Mouse (Mus musculus) frontal cortex, adult (tissue): Measurements from ENCODE around the gene Tnni1.
A peak's percentile ranks its signal among the peaks of the same experiment; 100 is the strongest.

Experiments used
- ATAC-seq: cut with Nextera tagmentation; 2 replicates; pipeline ENCODE4 v1.9.2; 2017; ENCODE audit warnings: mild to moderate bottlenecking, moderate library complexity, mixed read lengths; ENCODE audit not compliant: low TSS enrichment

The Tnni1 gene

DNA sequence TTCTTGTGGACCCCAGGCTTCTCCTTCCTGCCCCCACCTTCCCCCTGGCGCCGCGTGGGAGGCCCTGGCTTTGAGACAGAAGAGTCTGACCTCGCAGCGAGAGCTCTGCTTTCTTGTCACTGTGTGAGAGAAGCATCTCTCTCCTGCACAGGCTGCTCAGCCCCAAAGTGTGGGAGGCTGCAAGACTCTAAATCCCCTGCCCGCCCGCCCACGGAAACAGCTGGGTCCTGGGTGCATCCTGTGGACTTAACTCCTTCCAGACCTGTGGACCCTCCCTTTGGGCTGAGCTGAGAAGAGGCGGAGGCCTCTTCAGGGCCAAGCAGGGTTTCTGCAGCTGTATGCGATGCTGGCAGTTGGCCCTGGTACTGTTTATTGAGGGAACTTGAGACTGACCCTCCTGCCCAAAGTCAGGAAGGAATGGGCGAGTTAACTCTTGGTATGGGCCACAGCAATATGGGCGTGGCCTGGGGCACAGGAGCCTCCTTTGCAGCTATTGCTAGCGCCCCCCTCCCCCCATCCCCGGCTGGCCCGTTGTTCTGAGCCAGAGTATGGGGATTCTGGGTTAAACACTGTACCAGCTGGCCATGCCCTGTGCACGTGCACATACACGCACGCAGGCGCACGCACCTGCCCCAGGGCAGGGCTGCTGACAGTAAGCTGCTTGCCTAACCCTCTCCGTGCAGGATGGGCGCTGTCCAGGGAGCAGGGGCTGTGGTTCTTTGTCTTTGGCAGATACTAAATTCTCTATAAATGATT lies at the start of gene Tnni1:
Gene Tnni1, plus strand, starts transcription at position 655 of the 756 bp plus-strand sequence.
- ATAC-seq = peak; percentile 58; the same call in 1 of the 2 replicates

DNA sequence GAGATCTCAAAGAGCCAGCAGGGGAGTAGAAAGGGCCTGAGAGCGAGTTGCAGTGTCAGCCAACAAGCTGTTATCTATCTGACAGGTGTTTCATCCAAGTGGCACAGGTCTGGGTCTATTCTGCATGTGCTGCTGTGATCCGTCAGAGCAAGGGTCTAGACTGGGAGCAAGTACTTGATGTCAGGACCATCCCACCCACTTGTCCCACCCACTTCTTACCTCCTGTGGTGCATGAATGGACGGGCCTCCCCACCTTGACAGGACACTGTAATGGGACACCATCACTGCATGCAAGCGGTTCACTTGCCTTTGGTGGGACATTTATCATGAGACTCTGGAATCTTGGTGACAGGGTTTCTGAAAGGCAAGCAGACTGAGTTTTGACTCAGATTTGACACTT lies 49.4 kb upstream of the Tnni1 start:
- no peak for ATAC-seq

DNA sequence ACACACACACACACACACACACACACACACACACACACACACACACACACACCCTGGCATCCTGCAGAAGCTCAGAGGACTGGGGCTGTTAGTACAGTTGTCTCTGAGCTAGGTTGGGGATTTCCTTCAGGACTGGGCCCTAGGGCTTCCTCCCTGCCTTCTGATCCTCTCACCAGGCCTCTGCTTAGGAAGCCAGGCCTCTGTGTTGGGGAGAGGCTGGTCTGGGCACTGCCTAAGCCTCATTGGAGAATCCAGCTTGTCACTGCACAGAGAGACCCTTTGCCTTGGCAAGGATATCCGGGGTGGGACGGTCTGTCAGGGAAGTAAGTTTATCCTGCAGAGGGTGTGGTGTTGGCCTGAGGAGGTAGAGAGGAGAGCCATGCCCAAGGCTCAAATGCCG lies 48.9 kb upstream of the Tnni1 start:
- ATAC-seq = no peak

DNA sequence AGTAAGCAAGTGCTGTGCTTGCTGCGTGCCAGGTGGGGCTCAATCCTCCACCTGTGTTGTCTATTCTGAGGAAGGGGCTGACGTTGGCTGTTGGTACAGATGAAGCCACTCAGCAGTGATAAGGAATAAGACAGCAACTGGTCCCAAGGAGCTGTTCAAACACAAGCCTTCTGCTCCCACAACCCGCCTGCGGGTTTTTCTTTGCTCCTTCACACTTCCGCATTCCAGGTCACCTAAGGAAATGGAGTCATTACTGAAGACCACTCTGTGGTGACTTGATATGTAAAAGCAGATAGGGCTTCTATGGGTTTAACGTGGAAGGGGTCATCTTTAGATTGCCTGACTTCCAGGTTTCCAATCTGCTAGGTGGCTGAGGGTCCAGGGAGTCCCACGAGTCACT lies 47.8 kb upstream of the Tnni1 start:
- ATAC-seq = no peak

DNA sequence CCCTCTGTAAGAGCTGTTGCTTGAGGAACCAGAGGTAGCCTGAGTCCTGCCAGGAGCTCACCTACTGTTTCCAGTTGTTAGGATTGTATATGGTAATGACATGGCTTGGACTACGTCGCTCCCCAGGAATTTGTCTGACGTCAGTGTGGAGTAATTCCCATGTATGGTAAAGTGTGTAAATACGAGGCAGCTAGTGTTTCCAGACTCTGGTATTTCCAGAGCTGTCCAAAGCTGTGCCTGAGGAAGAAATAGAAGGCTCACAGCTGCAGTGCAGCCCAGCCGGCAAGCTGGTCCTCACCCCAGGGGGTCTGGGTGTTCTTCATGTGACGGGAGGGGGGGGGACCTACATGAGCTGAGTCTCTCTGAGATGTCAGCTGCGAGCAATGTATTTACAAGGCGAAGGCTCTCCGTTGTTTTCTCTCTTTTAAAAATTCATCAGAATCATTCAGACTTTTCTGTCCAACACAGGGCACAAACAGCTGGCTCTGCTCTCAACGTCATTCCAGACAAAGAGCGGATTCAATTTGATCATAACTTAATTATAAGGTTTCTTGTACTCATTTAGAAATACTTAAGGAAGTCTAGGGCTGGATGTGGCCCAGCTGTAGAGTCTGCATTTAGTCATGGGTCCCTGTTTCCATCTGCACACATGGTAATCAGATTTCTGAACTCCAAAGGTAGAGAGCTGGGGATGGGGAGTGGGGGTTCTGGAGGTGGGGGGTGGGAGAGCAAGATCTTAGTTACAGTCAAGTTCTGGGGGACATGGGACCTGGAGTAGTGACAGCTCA lies 47.1 kb upstream of the Tnni1 start:
- no peak for ATAC-seq

DNA sequence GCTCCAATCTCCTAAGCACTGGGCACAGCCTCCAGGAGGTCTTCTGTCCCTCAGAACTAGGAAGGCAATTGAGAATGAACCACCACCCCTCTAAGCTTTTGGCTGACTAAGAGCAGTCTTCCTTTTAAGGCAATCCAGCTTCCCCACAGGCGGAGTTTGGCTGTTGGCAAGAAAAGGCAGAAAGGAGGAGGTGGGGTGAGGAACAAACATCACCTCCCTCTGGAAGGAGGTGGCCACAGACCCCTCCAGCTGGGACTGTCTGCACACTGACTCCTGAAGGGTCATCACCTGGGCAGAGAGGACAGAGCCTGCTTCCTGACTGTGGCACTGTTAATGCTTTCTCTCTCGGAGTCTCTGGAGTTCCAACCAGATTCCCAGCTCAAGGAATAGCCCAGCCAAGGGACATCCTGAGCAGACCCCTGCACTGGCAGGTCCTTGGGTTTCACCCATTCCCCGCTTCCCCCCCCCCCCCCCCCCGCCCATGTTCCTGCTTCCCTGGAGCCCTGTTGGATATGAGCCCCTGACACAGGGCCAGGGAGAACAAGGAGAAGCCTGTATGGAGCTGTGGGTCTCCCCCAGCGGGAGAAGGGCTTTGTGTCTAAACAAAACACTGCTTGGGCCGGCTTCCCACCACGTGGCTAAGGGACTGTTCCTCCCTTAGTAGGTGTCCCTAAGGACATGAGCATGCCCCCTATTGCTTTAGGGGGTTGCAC lies 44.9 kb upstream of the Tnni1 start:
- peak; percentile 53 for ATAC-seq

DNA sequence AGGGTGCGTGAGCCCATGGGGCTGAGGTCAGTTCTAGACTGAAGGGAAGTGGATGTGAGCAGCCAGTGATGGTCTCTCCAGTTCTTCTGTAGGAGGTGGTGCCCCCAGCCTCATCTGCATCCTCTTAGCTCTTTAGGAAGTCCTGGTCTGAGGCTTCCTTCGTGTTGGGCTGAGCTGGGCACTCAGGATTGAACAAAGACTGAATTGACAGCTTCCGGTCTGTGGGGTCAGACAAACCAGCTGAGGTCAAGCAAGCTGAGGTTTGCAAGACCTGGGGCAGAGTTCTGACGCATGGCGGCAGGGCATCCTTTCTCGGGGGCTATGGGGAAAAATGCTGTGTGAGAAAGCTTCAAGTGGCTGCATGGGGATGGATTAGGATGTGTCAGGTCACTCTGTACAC lies 43.8 kb upstream of the Tnni1 start:
- ATAC-seq = no peak

DNA sequence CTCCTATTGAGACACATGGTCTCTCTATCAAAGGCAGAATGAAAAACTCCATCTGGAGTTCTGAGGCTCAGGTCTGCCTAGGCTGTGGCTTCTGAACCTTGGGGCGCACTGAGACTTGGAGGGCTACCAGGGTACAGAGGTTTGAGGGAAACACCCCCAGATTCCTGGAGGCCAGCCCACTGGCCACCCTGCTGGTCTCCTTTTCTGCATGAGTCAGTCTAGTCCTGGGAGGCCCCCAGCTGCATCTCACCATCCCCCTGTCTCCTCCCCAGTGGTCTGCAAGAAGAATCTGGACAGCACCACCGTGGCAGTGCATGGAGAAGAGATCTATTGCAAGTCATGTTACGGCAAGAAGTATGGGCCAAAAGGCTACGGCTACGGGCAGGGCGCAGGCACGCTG lies 34.2 kb upstream of the Tnni1 start:
- no peak for ATAC-seq

DNA sequence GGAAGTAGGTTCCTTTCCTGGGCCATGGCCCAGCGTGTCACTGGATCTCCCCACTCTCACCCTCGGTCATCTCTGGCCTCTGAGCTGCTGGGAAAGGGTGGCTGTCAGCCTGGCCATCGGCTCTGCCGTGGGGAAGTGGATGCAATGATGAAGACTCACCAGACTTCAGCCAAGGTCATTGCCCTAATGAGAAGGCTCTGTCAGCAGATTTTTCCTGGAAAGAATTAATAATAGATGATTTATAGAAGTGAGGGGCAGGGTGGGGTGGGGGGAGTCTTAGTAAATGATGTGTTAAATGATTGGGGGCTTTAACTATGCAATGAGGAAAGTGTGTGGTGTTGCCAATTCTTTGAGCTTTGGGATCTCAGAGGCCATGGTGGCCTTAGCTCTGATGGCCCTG lies 33.0 kb upstream of the Tnni1 start:
- no peak for ATAC-seq

DNA sequence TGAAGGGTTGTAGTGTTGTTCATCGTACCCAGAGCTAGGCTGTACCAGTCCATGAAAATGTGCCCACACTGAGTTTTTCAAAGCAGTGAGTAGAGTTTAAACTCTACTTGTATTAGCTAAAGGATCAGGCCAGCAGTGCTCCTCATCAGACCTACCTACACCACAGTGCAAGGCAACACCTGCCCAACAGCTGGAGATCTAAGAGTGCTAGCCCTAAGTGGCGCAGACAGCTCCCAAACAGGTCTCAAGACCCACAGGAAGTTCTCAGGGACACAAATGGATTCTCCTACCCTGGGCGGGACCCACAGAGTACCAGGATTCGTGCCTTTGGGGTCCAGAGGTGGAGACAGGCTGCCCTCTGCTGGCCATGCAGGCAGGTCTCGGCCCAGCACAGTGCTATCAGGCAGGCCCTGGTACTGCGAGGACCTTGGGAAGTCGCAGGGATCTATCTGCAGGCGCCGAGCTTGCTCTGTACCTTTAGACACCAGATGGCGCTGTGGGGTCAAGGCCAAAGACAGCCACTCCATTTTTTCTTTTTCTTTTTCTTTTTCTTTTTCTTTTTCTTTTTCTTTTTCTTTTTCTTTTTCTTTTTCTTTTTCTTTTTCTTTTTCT lies 26.4 kb upstream of the Tnni1 start:
- ATAC-seq = peak; percentile 95

DNA sequence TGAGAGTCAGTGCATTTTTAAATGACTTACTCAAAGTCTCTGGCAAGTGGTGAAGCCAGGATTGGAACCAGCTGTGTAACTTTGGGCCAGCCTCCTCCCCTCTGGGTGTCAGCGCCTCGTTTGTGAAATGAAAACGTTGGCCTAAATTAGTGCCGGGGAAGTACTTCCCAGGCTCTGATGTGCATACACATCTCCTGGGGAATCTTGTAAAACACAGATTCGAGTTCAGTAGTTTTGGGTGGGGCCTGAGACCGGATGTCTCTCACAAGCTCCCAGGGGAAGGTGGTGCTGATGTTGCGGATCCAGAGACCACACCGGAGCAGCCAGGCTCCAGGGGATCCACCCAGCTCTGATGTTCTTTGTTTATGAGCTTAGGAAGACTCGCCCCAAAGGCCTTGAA lies 23.9 kb upstream of the Tnni1 start:
- no peak for ATAC-seq

DNA sequence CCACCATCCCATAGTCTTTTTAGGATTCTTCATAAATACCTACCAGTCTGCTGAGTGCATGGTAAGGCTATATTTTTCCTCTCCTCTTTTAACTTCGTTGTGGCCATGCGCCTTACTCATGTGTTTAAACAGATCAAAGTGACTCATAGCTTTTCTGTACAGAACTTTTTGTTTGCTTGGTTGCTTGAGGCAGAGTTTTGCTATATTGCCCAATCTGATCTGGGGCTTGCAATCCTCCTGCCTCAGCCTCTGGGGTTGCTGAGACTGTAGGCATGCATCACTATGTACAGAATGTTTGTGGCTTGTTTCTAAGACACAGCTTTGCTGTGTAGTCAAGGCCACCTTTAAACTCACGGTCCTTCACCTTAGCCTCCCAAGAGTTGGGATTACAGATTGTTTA lies 23.3 kb upstream of the Tnni1 start:
- no peak for ATAC-seq

DNA sequence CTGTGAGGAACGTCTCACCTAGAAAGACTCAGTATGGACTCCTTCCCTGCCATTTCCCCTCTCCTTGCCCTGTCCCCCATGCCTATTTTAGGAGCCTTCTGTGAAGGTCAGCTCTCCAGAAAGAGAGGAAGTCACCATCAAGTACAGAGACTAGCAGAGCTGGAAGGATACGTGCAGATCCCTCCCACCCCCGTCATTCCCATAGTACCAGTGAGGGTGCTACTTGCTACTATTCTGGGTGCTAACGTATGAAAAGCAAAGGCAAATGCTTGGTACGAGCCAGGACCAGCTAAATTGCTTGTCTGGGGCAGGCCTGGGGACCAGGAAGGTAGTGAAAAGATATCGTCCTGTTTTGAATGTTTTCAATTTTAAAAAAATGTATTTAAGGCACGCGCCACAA lies 21.9 kb upstream of the Tnni1 start:
- peak; percentile 73; the same call in 1 of the 2 replicates for ATAC-seq

DNA sequence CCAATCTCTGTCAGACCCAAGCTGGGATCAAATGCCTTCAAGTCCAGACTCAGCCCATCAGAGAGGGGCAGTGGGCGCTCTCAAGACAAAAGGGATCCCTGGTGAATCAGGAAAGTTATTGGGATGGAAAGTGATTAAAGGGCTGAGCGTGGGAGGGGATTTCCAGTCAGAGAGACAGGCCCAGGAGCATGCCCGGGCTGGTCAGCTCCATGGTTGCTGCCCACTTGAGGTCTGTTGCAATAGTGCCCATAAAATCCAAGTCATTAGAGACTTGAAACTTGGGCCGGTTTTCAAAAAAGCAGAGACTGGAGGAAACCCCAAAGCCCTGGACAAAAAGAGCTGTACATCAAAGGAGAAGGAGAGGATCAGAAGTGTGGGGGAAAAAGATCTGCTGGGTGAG lies 19.5 kb upstream of the Tnni1 start:
- no peak for ATAC-seq

DNA sequence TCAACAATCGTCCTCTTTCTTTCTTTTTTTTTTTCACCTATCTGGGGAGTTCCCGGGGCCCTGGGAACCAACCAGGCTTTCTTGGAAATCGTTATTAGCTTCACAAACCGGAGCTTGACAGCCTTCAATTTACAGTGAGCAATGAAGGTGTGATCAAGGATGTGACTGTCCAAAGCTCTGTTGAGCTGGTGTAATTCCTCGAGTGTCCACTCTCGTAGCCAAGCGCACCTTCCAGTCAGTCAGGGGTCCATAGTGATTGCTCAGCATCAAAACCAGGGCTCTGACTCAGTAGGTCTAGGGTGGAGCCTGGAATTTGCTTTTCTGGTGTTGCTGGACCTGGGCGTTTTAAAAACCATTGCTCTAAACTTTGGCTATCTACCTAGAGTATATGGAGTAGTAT lies 19.0 kb upstream of the Tnni1 start:
- no peak for ATAC-seq

DNA sequence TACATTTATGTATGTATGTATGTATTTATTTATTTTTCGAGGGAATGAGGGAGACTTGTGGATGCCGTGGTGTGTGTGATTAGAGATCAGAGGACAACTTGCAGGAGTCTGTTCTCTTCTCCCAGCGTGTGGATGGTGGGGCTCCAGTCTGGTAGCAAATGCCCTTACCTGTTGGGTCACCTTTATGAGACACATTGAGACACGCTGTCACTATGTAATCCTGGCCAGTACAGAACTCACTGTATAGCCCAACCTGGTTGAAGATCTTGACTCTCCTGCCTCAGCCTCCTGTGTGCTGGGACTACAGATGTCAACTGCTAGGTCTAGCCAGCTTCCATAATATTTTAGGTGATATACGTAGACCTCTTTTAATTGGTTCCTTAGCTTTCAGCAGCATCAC lies 17.5 kb upstream of the Tnni1 start:
- no peak for ATAC-seq

DNA sequence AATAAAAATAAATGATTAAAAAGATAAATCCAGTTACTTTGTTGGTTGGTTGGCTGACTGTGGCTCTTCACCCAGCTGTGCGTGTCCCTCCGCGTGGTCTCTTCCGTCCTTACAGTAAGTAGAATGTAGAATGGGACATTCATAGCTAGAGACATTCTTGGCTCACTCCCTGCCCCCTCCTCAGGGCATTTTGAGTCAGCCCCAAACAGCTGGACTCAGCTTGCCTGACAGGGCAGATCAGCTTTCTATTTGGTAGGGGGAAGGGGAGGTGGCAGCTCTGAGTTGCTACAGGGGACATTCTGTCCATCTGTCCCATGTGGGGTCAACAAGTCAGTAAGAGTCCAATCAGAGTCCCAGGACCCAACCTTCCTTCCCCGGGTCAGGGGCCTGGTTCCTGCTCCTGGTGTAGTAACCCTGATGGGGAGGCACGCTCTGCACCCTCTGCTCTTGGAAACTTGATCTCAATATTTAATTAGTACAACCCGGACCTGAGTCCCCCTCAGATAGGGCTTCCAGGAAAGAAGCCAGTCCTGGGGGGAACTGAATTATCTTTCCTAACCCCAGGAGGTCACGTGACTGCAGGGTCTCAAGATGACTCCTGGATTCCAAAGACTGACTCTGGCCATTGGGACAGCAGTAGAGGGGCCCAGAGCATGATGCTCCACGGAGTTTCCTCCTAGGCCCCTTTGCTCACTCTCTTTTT lies 15.6 kb upstream of the Tnni1 start:
- ATAC-seq = no peak

DNA sequence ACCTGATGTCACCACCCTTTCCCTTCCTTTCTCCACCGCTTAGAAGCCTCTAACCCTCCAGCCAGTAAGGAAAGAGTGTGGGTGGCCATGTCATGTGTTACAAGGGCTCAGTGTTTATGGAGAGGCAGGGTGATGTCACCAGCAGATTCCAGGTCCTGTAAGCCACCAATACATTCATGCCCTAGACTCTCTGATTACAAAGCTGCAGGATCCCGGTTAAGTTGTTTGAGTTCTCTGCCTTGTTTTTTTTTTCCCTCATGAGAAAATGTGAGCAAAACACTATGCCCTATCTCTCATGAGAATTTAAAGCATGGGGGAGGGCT lies 15.1 kb upstream of the Tnni1 start:
- no peak for ATAC-seq

DNA sequence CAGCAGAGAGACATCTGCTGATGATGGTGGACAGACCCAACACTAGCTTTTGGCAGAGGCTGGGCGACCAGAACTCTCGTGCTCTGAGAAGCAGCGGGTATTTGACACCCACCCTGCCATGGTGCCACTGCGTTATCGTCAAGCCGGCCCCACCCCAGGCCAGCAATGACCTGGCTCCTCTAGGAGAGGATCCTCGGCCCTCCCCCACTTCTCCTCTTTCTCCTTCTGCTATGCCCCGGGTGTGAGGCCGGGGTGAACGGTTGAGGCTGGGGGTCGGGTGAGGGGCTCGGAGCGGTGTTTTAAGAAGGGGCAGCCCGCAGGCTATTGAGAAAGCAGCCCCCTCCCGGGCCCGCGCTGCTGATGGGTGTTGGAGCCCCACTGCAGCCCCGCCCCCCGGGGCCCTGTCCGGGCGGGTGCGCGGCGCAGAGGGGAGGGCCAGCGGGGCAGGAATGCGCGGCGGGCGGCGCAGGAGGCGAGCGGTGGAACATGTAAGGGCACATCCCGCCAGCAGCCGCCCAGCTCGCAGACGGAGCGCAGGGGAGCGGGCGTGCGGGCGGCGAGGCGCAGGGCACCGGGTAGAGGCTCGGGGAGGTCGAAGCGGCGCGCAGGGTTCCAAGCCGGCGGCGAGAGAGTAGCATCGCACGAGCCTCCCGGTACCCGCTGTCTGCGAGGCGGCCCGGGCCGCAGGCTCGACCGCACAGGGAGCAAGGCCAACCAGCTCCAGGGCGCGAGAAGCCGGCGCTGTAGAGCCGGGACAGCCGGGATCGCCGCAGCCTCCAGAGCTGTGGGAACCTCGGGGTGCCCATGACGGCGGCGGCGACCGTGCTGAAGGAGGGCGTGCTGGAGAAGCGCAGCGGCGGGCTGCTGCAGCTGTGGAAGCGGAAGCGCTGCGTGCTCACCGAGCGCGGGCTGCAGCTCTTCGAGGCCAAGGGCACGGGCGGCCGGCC lies 13.3 kb upstream of the Tnni1 start, which contains the start of gene Phlda3:
Gene Phlda3, plus strand, starts transcription at position 475 of the 947 bp plus-strand sequence.
- ATAC-seq = peak; percentile 75

DNA sequence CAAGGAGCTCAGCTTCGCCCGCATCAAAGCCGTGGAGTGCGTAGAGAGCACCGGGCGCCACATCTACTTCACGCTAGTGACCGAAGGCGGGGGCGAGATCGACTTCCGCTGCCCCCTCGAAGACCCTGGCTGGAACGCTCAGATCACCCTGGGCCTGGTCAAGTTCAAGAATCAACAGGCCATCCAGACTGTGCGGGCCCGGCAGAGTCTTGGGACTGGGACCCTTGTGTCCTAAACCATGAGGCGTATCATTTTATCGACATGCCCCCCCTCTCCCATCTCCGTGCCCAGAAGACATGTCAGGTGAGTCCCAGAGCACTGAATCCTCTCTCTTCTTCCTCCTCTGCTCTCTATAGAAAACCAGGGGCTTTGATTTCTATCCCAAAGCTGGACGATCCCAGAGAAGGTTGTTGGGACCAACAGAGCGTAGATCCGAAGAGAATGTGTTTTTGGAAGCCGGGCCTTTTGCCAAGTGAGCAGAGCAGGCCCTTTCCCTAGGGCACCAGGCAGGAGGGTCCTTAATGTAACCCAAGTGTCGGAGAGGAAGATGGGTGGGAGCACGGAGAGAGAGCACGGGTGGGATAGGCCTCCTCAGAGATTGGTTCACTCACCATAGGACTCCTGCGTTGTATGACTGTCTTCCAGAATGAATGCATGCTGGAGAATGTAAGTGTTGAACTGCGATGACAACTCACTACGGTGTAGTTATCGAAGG lies 12.5 kb upstream of the Tnni1 start:
- no peak for ATAC-seq
